Mouse (Mus musculus) adrenal gland, adult 2 months (tissue): ENCODE measurements around the gene Clstn1. TPM values are rescaled to one million over a fixed set of nuclear protein-coding genes. Genes with fewer than 3 reads are reported as not detected.

Experiments
- DNase-seq: peaks from one replicate; pipeline ENCODE4 v3.0.0; 2021
- polyA plus RNA-seq: library from polyadenylated mRNA; depleted of rRNA; stranded (reverse); fragments of >200 nt; gene quantifications from 2 replicates; pipeline ENCODE4 v1.2.3, GENCODE M21; 2012
- total RNA-seq, 2 experiments: library from RNA; stranded (reverse); gene quantifications; 2 replicates each; pipeline ENCODE4 v1.2.3; 2021

Gene Clstn1
- total and polyA plus RNA-seq, 3 experiments: 48.8 to 110 (median 98.4) TPM

GRCm38 (mm10) chr4:149672747-149673146 lies 86.5 kb downstream of the Clstn1 start:
- DNase-seq: no peak

GRCm38 (mm10) chr4:149674814-149675377 lies 88.6 kb downstream of the Clstn1 start:
- DNase-seq: no peak

- DNase-seq: peak; percentile 92
These were observed 89.4 kb downstream of the Clstn1 start for GRCm38 (mm10) chr4:149675378-149676261.

- DNase-seq: no peak
These were observed 91.7 kb downstream of the Clstn1 start for GRCm38 (mm10) chr4:149678006-149678405.

- no peak for DNase-seq
These were observed 92.9 kb downstream of the Clstn1 start for GRCm38 (mm10) chr4:149679056-149679770.

- DNase-seq: no peak
These were observed 97.6 kb downstream of the Clstn1 start for GRCm38 (mm10) chr4:149683875-149684274.

GRCm38 (mm10) chr4:149684841-149685623 lies 98.8 kb downstream of the Clstn1 start:
- no peak for DNase-seq

GRCm38 (mm10) chr4:149688861-149689260 lies 102.6 kb downstream of the Clstn1 start:
- no peak for DNase-seq

GRCm38 (mm10) chr4:149689822-149690700 lies 103.8 kb downstream of the Clstn1 start:
- DNase-seq: no peak

GRCm38 (mm10) chr4:149690828-149691280 lies 104.6 kb downstream of the Clstn1 start:
- no peak for DNase-seq

GRCm38 (mm10) chr4:149691368-149691767 lies 105.1 kb downstream of the Clstn1 start:
- no peak for DNase-seq

- no peak for DNase-seq
These were observed 110.1 kb downstream of the Clstn1 start for GRCm38 (mm10) chr4:149696189-149696971.

GRCm38 (mm10) chr4:149697506-149698196 lies 111.4 kb downstream of the Clstn1 start:
- DNase-seq: no peak

- DNase-seq: peak; percentile 70
These were observed 112.0 kb downstream of the Clstn1 start for GRCm38 (mm10) chr4:149698197-149698821.
